Mouse (Mus musculus): ENCODE measurements around the gene Ly6g6c.

Gene Ly6g6c

DNA sequence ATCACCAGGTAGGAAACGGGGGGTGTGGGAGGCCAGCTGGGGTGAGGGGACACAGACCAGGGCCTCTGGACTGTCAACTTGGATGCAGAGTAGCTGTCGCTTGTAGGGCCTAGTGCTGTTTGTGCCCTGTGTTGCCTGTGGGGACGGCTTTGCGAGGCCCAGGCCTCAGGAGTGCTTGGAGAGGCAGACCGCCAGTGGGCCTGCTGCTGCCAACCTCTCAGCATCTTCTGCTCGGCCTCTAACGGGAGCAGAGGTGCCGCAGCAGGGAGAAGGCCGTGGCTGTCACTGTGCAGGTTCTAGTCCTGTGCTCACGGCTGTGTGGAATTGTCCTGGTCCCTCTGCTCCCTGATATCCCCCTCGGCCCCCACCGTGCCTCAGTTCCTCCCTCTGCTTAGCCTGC is 31.4 kb downstream of the Ly6g6c start:
- Histone ChIP-seq H3K27me3 (ENCODE audit: control insufficient read depth, insufficient read depth, low read length, poor library complexity, severe bottlenecking) (no peaks in the 10 kb centered on the region), H3K36me3 (ENCODE audit: control insufficient read depth, insufficient read depth, low read length, poor library complexity, severe bottlenecking) (peaks cover 5% of the 10 kb centered on the region)
- no peak for DNase-seq (ENCODE audit: low read depth, low spot score)

DNA sequence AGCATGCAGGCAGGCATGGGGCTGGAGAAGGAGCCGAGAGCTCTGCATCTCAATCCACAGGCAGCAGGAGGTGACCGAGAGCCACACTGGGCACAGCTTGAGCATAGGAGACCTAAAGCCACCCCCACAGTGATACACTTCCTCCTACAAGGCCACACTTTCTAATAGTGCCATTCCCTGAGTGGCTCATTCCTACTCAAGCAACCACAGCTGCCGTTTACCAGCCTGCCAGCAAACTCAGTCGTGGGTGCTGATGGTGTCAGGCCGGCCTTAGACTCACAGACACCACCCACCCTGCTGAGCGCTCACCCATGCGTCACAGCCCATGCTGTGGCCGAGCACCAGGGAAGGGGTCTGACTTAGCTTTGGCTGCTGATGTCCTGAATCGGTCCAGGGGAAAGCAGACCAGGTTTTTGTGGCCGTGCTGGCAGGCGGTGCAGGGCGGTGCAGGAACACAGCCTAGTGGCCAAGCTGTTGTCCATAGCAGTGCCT is 32.0 kb downstream of the Ly6g6c start:
- H3K36me3 ChIP-seq (ENCODE audit: control insufficient read depth, insufficient read depth, low read length, poor library complexity, severe bottlenecking): peaks cover 6% of the 10 kb centered on the region
- no peaks in the 10 kb centered on the region for H3K27me3 ChIP-seq (ENCODE audit: control insufficient read depth, insufficient read depth, low read length, poor library complexity, severe bottlenecking)
- DNase-seq (ENCODE audit: low read depth, low spot score): no peak

DNA sequence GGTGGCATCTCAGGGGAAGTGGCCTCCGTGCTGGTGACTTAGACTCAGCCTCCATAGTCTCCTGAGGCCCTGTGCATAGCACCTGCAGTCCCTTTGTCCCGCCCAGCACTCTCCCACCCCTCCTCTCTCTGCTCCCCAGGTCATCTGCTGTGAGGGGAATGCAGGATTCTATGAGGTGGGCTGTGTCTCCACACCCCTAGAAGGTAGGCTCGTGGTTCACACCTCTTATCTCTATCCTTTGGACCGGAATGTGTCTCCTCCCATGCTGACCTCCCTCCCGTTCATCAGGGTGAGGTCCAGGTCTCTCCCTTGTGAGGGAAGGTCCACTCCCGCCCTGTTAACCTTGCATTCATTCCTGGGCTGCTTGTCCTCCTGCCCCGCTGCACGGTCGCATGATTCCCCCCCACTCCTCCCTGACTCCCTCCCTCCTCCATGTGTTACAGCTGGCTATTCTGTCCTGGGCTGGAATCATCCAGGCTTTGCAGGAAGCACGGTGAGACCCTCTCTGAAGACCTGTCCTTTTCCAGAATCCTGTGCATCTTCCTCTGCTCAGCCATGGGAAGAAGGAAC is 35.1 kb downstream of the Ly6g6c start:
- H3K36me3 ChIP-seq (ENCODE audit: control insufficient read depth, insufficient read depth, low read length, poor library complexity, severe bottlenecking): peaks cover 7% of the 10 kb centered on the region
- DNase-seq (ENCODE audit: low read depth, low spot score): no peak
- H3K27me3 ChIP-seq (ENCODE audit: control insufficient read depth, insufficient read depth, low read length, poor library complexity, severe bottlenecking): no peaks in the 10 kb centered on the region

DNA sequence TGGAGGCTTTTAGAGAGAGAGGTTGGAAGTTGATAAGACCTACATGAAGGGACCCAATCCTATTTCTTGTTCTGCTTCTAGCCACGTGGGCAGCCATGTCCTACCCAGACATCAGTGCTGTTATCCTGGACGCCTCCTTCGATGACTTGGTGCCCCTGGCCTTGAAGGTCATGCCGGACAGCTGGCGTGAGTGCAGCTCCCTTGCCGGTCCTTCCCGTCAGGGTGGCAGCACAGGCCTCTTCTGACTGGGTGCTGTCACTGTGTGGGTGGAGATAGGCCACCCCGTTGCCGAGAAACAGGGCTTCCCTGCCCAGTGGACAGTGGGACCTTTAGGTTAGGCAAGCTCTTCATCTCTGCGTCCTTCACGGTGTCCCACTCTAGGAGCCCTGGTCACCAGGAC is 36.0 kb downstream of the Ly6g6c start:
- H3K36me3 ChIP-seq (ENCODE audit: control insufficient read depth, insufficient read depth, low read length, poor library complexity, severe bottlenecking): peaks cover 7% of the 10 kb centered on the region
- DNase-seq (ENCODE audit: low read depth, low spot score): no peak
- no peaks in the 10 kb centered on the region for H3K27me3 ChIP-seq (ENCODE audit: control insufficient read depth, insufficient read depth, low read length, poor library complexity, severe bottlenecking)

DNA sequence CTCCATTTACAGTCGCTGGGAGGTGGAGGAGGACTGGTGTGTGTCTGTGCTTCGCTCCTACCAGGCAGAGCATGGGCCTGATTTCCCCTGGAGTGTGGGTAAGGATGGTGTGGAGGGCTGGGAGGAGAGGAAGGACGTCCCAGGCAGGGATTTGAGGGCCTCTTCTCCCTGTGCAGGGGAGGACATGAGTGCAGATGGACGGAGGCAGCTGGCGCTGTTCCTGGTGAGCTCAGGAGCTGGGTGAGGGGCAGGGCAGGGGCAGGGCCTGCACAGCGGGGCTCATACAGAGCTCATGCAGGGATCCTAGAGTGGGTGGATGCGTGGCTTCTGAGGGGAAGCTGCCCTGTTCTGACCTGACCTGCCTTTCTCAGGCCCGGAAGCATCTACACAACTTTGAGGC is 37.1 kb downstream of the Ly6g6c start:
- peaks cover 7% of the 10 kb centered on the region for H3K36me3 ChIP-seq (ENCODE audit: control insufficient read depth, insufficient read depth, low read length, poor library complexity, severe bottlenecking)
- H3K27me3 ChIP-seq (ENCODE audit: control insufficient read depth, insufficient read depth, low read length, poor library complexity, severe bottlenecking): no peaks in the 10 kb centered on the region
- no peak for DNase-seq (ENCODE audit: low read depth, low spot score)

DNA sequence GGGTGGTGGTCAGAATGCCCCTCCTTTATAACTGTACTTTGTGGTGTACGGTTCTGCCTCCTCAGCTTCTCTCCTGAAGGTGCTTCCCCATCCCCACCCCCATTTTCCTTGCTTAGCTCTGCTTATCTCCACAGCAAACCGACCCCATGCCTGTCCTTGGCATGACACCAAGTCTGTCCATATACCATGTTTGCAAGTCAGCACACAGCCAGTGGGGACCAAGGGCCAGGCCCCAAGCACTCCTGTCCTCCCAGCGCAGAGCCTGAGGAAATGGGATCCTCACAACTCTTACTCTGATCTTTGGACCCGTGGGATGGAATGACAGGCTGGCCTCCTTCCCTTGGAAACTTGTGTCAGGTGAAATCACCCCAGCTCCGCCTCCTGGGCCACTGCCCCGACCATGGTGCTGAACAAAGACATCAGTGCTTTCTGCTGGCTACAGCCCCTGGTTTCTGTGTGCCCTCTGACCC is 38.1 kb downstream of the Ly6g6c start:
- no peak for DNase-seq (ENCODE audit: low read depth, low spot score)
- peaks cover 7% of the 10 kb centered on the region for H3K36me3 ChIP-seq (ENCODE audit: control insufficient read depth, insufficient read depth, low read length, poor library complexity, severe bottlenecking)
- no peaks in the 10 kb centered on the region for H3K27me3 ChIP-seq (ENCODE audit: control insufficient read depth, insufficient read depth, low read length, poor library complexity, severe bottlenecking)

DNA sequence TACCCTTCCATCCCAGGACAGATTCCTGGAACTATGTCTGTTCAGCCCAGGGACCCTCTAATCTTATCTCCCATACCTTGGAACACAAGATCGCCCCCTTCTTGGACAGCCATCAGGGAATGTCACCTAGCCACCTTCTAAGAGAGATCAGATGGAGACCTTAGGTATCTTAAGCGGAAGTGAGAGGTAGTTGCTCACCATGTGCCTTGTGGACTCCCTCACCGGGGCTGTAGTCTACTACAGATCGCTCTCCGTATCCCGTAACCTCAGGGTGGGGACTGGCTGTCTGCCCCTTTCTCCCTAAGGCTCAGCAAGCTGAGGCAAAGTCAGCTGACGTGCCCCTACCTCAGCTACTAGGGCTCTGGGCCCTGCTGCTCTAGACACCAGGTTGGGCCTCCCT is 38.9 kb downstream of the Ly6g6c start:
- no peaks in the 10 kb centered on the region for H3K27me3 ChIP-seq (ENCODE audit: control insufficient read depth, insufficient read depth, low read length, poor library complexity, severe bottlenecking)
- H3K36me3 ChIP-seq (ENCODE audit: control insufficient read depth, insufficient read depth, low read length, poor library complexity, severe bottlenecking): peaks cover 4% of the 10 kb centered on the region

DNA sequence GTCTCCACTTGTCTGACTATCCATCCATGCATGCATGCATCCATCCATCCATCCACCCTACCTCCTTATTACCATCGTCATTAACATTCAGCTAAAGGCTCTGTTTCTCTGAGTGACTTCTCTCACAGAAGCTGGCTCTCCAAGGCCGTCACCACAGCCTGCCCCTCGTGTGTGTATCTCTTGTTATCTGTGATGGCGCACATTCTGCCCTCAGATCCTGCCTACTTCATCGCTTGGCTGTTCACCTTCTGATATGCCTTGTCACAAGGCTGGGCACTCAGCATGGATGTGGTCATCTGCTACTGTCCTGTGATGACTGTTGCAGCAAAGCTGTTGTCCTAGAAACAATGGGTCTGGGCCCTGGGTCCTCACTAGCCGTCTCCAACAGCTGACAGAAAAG is 39.6 kb downstream of the Ly6g6c start:
- no peaks in the 10 kb centered on the region for H3K27me3 ChIP-seq (ENCODE audit: control insufficient read depth, insufficient read depth, low read length, poor library complexity, severe bottlenecking)
- DNase-seq (ENCODE audit: low read depth, low spot score): no peak
- H3K36me3 ChIP-seq (ENCODE audit: control insufficient read depth, insufficient read depth, low read length, poor library complexity, severe bottlenecking): peaks cover 4% of the 10 kb centered on the region

More for the DNA sequence above, 38.9 kb downstream of the Ly6g6c start:
- no peak for DNase-seq (ENCODE audit: low read depth, low spot score)

DNA sequence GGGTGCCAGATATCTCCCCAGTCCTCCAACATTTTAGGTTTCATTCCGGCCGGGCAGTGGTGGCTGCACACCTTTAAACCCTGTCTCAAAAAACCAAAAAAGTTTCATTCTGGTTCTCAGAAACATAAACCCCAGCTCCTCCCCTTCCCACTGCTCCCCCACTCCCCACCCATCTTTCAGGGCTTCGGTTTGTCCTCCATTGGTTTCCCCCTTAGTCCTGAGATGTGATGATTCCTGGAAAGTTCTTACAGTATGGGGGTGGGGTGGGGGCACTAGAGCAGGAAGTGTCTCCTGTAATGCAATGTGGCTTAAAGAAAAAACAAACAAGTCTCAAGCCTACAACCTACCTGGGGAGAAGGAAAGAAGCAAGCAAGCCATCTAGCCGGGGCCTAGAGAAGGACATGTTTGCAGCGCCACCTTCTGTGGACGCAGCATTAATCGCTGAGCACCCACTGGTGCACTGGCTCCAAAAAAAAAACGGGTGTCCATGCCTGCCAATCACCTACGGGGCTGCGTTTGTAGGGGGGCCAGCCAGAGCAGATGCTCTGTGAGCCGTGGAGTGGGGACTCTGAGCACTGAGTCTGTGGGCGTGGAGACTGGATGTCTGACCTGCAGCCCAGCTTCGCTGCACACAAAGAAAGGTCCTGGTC is 40.7 kb downstream of the Ly6g6c start:
- H3K27me3 ChIP-seq (ENCODE audit: control insufficient read depth, insufficient read depth, low read length, poor library complexity, severe bottlenecking): no peaks in the 10 kb centered on the region
- H3K36me3 ChIP-seq (ENCODE audit: control insufficient read depth, insufficient read depth, low read length, poor library complexity, severe bottlenecking): peaks cover 4% of the 10 kb centered on the region
- peak; percentile 61 for DNase-seq (ENCODE audit: low read depth, low spot score)

DNA sequence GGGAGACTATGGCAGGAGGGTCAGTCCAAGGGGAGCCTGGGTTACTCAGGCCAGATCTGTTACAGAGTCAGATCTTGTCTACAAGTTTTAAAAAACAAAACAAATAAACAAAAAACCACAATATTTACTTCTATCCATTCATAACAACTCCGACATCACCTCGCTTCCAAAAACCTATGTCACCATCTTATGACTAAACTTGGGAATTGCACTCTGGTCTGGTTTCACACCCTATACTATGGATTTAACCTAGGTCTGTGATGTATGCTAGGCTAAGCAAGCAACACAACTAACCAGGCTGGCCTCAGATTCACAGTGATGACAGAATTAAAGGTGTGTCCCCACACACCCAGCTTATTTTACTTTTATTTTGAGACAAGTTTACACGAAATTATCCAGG is 41.3 kb downstream of the Ly6g6c start:
- Histone ChIP-seq H3K36me3 (ENCODE audit: control insufficient read depth, insufficient read depth, low read length, poor library complexity, severe bottlenecking) (peaks cover 4% of the 10 kb centered on the region), H3K27me3 (ENCODE audit: control insufficient read depth, insufficient read depth, low read length, poor library complexity, severe bottlenecking) (no peaks in the 10 kb centered on the region)
- DNase-seq (ENCODE audit: low read depth, low spot score): no peak

DNA sequence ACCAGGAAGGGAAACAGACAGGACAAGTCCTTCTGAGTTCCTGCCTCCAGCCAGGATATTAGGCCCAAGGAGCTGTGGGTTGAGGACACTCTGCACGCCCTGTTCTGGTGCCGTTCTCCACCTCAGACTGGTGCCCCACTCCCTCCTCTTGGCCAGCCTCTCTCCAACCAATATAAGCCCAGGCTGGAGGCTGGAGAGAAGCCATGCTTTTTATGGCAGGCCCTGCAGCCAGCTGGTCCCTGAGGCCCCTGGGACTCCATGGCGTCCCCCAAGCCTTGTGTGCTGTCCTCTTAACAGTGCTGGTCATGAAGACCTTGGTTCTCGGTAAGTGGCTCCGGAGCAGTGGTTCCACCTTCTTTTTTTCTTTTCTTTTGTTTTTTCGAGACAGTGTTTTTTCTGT is 42.9 kb downstream of the Ly6g6c start, which contains the start of gene Ly6g5c:
Ly6g5c (plus strand) TSS at position 183 of the 400 bp plus-strand sequence.
- no peak for DNase-seq (ENCODE audit: low read depth, low spot score)
- H3K36me3 ChIP-seq (ENCODE audit: control insufficient read depth, insufficient read depth, low read length, poor library complexity, severe bottlenecking): no peaks in the 10 kb centered on the region; the same call in 1 of the 2 replicates
- H3K27me3 ChIP-seq (ENCODE audit: control insufficient read depth, insufficient read depth, low read length, poor library complexity, severe bottlenecking): no peaks in the 10 kb centered on the region

DNA sequence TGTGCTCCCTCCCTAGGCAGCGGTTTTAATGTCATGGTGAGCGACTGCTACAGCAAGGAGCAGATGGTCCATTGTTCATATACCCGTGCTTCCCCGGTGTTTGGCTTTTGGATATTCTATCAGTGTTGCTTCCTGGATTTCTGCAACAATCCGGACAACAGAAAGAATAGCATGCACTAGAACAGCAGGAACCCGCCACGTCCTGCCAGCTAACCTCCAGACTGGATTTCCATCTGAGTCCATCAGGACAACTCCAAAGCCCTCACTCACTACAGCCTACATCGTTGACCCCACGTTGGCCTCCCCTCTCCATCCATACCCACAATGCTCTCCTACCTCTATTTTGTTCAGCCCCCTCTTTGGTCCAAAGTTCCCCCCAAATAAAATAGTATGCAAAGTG is 46.6 kb downstream of the Ly6g6c start:
- Histone ChIP-seq H3K27me3 (ENCODE audit: control insufficient read depth, insufficient read depth, low read length, poor library complexity, severe bottlenecking) (no peaks in the 10 kb centered on the region), H3K36me3 (ENCODE audit: control insufficient read depth, insufficient read depth, low read length, poor library complexity, severe bottlenecking) (no peaks in the 10 kb centered on the region; the same call in 1 of the 2 replicates)
- DNase-seq (ENCODE audit: low read depth, low spot score): no peak

DNA sequence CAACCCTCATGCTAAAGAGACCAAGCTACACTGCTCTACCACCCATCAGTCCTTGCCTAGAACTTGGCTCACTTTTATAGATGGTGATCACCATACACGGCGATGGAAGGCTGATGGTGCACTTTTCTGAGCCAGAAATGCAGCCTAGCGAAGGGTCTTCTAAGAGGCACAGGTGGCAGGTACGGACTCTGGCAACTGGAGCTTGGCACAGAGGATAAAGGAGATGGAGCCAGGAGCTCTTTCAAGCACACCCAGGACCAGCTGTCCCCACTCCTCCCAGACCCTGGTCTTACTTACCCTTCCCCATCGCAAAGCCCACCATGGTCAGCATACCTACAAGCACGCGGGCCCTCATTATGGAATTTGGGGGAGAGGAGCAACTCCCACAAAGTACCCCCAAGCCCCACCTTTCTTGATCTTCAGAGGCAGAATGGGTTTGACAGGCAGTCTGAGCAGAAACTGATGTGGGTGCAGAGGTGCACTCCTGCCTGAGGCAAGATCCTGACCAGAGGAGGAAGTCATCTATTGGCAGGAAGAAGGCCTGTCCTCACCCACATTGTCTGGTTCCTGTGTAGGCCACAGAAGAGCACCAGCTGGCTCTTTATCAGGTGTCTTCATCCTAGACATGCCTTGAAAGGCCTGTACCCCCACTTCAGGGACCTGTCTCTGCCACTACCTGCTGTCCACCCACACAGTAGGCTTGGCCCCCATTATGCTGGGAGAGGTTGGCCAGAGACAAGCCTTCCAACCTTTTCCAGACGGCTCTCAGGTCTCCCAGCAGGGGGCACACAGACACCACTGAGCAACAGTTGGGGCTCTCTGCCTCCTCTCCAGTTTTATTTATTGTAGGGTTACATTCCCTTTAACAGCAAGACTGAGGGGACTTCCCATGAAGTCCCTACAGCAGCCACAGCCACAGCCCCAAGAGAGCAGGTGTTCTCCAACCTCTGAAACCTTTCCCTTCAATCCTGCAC is 50.1 kb downstream of the Ly6g6c start, which contains the start of gene Ly6g5b:
Ly6g5b (minus strand) TSS at position 383 of the 974 bp plus-strand sequence.
- H3K36me3 ChIP-seq (ENCODE audit: control insufficient read depth, insufficient read depth, low read length, poor library complexity, severe bottlenecking): peaks cover 2% of the 10 kb centered on the region; the same call in 1 of the 2 replicates
- no peaks in the 10 kb centered on the region for H3K27me3 ChIP-seq (ENCODE audit: control insufficient read depth, insufficient read depth, low read length, poor library complexity, severe bottlenecking)
- DNase-seq (ENCODE audit: low read depth, low spot score): peak; percentile 62

Measured in splenic B cell, adult 2 months (primary cell).